Mouse (Mus musculus) cerebellum, postnatal 36 days (tissue): ENCODE results near the gene Grin3b.

Source experiments
- DNase-seq, 2 experiments: peaks; one replicate each; pipeline ENCODE4 v3.0.0; 2021 to 2022; ENCODE audit warnings: mixed read lengths in 2 of 2

Gene Grin3b

DNA sequence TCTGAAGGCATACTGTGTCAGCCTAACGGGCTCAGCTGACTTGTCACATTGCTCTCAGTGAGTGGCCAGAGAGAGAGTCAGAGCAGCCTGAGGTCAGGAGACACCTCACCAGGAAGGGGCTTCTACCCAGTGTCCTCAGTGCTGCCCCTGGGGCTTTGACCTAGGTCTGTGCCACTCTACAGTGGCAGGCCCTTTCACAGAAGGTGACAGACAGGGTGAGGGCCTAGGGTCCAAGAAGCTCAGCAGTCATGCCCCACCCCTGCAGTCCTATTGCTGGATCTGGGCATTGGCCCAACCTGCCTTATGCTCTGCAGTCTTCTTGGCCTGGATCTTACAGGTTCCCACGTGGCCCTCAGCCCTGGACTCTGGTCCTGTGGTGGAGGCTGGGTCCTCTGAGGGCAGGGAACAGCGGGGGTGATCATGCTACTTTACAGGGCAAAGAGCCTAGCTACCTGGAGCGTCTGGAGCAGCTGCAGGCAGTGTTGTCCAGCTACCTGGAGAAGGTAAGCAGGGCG is 3.6 kb upstream of the Grin3b start:
- DNase-seq = peak; percentile 67 to 72

- DNase-seq = no peak
Measured at GRCm38 (mm10) chr10:79968181-79968580, 2.3 kb upstream of the Grin3b start.

DNA sequence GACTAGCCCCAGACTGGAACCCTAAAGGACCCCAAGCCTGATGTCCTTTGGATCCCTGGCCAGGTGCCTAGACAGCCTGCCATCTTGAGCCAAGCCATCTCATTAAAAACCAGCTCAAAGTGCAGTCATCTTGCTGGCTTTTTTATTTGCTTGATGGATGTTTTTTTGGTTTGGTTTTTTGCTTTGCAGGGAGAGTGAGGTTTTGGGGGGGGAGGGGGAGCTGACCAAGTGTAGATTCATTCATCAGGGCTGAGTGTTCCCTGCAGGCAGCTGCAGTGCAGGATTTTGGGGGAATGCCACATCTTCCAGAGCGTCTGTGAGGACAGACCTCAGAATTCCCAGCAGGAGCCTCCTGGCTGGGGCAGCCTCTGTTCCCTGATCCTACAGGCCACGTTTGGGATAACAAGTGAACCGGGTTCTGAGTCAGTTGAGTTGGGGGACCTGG is 1.4 kb upstream of the Grin3b start:
- no peak for DNase-seq

GRCm38 (mm10) chr10:79971183-79971497 is 625 bp downstream of the Grin3b start:
- no peak for DNase-seq

DNA sequence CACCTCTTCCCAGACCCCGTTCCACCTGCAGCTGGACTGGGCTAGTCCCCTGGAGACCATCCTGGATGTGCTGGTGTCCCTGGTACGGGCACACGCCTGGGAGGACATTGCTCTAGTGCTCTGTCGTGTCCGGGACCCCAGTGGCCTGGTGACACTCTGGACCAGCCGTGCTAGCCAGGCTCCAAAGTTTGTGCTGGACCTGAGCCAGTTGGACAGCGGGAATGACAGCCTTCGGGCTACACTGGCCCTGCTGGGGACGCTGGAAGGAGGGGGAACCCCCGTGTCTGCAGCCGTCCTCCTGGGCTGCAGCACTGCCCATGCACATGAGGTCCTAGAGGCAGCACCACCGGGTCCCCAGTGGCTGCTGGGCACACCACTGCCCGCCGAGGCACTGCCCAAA is 2.3 kb downstream of the Grin3b start:
- no peak for DNase-seq

- no peak for DNase-seq
Measured at GRCm38 (mm10) chr10:79974087-79974486, 3.6 kb downstream of the Grin3b start.

DNA sequence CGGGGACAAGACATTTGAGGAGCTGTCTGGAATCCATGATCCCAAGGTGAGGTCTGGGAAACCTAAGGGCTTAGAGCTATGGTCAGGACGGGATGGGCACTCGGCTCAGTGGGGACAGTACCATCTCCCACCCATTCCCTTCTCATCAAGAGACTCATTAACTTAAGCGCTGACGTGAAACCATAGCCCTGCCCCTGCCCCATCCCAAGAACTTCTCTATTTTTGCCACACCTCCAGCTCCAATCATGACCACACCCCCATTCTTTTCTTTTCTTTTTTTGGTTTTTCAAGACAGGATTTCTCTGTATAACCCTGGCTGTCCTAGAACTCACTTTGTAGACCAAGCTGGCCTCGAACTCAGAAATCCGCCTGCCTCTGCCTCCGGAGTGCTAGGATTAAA is 4.2 kb downstream of the Grin3b start:
- DNase-seq = no peak

- DNase-seq = no peak
Measured at GRCm38 (mm10) chr10:79976071-79976721, 5.7 kb downstream of the Grin3b start.

GRCm38 (mm10) chr10:79976722-79977107 is 6.2 kb downstream of the Grin3b start:
- no peak for DNase-seq

DNA sequence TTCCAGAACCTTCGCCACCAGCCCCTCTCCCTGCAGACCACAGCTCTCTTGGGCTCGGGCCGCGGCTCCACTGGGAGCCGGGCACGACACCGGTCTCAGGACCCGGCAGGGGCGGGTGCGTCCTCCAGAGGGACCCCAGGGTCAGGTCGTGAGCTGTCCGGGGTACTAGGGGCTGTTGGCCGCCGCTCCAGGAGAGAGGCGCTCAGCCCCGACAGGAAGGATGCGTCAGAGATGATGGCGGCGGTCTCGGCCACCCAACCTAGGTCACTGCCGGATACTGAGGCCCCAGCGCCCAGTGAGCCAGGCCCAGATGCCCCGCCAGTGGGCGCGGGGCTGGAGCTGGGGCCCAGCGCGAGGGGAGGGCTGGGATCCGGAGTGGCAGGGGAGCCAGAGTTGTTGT is 6.8 kb downstream of the Grin3b start:
- no peak for DNase-seq

- DNase-seq = no peak
Measured at GRCm38 (mm10) chr10:79978061-79978460, 7.5 kb downstream of the Grin3b start.

GRCm38 (mm10) chr10:79979401-79980155 is 9.1 kb downstream of the Grin3b start:
- no peak for DNase-seq

- no peak for DNase-seq
Measured at GRCm38 (mm10) chr10:79983205-79983604, 12.7 kb downstream of the Grin3b start.

DNA sequence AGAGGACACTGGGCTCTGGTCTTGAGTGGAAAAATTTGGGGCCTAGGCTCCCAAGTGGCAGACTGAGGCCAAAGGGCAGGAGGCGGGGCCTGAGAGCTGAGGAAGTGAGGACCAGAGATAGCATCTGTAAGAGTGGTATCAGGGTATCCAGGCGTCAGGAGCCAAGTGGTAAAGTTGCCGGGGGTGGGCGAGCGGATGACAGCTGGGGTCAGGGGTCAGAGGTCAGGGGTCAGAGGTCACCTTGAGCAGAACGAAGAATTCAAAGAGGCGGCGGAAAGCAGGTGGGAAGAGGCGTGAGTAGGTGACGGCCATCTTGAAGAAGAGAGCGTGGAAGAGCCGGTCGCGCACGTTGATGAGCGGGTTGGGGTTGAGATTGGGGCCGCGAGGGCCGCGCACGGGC is 13.2 kb downstream of the Grin3b start:
- peak; percentile 67 for DNase-seq

- peak; percentile 85 to 86 for DNase-seq
Measured at GRCm38 (mm10) chr10:79984195-79984816, 13.8 kb downstream of the Grin3b start, which contains the start of gene Tmem259. TSS of gene Tmem259 (minus strand) at chr10:79984330.

- peak; percentile 93 to 94 for DNase-seq
Measured at GRCm38 (mm10) chr10:79984871-79985270, 14.4 kb downstream of the Grin3b start.

DNA sequence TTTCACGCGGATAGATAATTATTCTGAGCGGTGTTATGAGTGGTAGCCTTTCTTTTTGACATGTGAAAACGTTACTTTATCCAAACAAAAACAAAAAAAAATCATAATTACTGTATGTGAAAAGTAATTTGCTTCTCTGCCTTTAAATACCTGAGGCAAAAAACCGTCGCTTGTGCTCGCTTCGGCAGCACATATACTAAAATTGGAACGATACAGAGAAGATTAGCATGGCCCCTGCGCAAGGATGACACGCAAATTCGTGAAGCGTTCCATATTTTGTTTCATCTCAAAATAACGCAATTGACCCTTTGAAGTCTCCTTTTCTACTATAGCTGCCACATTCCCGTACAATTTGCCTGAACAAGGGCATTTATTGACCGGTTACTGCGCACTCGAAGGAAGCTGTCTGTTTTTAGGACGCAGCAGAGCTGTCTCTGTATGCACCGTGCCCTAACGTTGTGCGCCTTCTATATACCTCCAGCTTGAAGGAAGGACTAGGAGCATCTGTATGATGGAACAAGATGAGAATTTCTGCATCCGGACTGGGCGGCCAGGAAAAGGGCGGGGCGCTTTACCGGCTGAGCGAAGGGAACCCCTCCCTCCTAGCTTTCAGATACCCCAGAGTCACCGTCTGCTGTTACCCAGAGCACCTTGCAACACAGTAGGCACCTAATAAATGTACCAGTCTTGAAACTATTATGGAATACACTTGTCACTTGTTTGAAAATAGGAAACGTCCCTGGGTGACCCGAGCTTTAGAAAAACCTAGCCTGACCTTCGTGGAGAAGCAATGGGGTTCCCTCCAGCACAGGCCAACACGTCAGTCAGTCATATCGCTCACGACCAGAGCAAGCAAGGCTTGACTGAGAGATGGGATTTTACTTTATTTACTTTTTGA is 15.1 kb downstream of the Grin3b start:
- peak; percentile 75 to 77 for DNase-seq

GRCm38 (mm10) chr10:79986232-79986878 is 15.8 kb downstream of the Grin3b start:
- no peak for DNase-seq

- peak; percentile 91 to 93 for DNase-seq
Measured at GRCm38 (mm10) chr10:79986963-79987362, 16.4 kb downstream of the Grin3b start.

DNA sequence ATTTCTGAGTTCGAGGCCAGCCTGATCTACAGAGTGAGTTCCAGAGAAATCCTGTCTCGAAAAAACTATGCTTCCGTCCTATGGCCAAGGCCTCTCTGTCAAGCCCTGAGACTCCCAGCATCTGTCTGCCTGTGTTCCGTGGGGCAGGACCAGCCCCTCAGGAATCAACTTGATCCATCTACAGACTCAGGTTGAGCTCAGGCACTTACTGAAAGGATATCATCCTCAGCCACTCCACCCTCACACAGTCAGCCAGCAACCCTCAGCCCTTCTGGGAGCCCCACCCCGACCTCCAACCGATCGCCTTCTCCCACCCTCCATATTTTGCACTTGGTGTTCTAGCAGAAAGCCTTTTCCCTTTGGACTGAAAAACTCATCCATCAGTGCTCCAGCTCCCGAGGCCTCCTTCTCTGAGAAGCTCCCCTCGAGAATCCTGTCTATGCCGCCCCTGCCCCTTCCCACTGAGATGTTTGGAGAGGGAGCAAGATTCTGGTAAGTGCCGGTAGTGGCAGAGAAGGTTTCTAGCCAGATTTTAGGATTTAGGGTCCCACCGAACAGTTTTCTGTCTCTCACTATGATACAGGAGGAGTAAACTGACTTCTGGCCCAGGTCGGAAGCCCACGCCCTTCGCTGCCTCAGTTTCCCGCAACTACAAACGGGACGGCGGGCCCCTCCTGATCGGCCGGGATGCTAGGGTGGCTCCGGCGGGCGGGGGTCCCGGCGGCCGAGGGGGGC is 17.4 kb downstream of the Grin3b start:
- DNase-seq = no peak

GRCm38 (mm10) chr10:79988506-79989271 is 18.2 kb downstream of the Grin3b start, which contains the start of gene Cnn2:
TSS of gene Cnn2 (plus strand) at chr10:79988584.
- DNase-seq = no peak
